Mouse (Mus musculus) megakaryocyte, embryonic 14.5 days (primary cell): ENCODE results near the gene Bri3.

Experiments used
- FLI1 ChIP-seq: IDR thresholded peaks from 2 replicates; pipeline ENCODE4 v1.6.1; 2012; ENCODE audit warnings: low read length, inconsistent platforms, mixed read lengths
- GATA1 ChIP-seq: IDR thresholded peaks from 3 replicates; pipeline ENCODE4 v1.6.1; 2012; ENCODE audit warnings: mixed read lengths, low read length, inconsistent platforms, borderline replicate concordance

DNA sequence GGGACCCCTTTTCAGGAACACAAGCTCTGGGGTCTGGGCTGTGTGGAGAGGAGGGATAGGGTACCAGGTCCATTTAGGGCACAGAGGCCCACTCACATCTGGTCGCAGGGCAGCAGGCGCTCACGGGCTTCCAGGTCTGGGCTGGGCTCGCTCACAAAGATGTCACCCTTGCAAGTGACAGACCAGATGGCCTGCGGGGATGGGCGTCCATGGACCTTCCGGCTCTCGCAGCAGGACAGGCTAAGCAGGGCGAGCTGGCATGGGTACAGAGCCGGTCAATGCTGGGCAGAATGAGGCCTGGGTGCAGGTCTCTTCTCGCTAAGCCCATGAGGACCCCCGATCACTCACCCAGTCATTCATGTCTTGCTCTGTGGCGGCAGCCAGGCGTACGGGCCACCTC is 38.2 kb upstream of the Bri3 start:
- TF ChIP-seq GATA1, result no peak
- TF ChIP-seq FLI1, result no peak
